Mouse (Mus musculus): ENCODE measurements around the gene Crtap. TPM values are rescaled to one million over a fixed set of nuclear protein-coding genes. Genes with fewer than 3 reads are reported as not detected.
A peak's percentile ranks its signal among the peaks of the same experiment; 100 is the strongest.

Crtap gene
- total and polyA plus RNA-seq, 3 experiments: 17.8 to 27.7 (median 19.2) TPM

GRCm38 (mm10) chr9:114418187-114418586, 27.7 kb upstream of the Crtap start:
- peak; percentile 65 for DNase-seq (ENCODE audit: extremely low read depth)
- no peak overlapping the region for H3K4me3 ChIP-seq (replicated peaks in 1 of 3; ENCODE audit: low read depth in 2 of 3, low read length in 2 of 3, poor library complexity in 1 of 3)

DNA sequence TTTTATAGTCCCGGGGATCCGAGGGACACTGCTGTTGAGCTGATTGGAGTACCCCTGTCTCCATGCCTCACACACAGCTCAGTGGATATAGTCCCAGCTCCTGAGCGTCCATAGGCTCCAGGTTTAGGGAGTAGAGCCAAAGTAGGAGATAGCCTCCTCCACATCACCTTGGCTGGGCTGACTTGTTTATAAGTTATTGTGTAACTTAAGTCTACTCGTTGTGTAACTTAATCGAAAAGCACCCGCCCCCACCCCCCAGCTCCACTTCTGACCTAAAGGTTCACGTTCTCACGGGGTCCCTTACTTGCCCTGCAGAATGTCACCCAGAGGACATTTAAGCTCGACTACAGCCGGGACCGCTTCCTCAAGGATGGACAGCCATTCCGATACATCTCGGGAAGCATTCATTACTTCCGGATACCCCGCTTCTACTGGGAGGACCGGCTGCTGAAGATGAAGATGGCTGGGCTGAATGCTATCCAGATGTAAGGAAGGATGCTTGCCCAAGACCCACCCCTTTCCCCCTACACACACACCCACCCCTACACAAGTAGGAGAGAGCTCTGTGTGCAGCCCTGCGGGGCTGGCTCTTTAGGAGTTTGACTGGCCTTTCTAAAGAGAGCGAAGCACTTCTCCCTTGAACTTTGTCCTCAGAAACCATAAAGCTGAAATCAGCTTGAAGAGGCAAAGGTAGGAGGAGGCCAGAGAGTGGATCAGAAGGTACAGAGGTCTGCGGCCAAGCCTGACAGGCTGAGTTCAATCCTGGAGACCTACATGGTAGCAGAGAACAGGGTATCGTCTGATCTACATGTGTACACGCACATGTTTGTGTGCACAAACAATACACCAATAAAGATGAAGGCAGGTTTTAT, 26.4 kb upstream of the Crtap start:
- no peak for DNase-seq (ENCODE audit: extremely low read depth)
- H3K9ac ChIP-seq (ENCODE audit: insufficient read depth, low read depth): no peak overlapping the region
- H3K4me1 ChIP-seq (ENCODE audit: control insufficient read depth in 1 of 2, insufficient read depth in 2 of 2): no peaks in the 10 kb centered on the region
- in situ Hi-C loops (cut with MboI; ENCODE audit: low pct_ligation_motif_present, low pct_unique_long_range_greater_than_20kb, low sequenced_read_pairs) (loop anchor here (5.0 kb wide), 2 partner anchors 75 to 165 kb away; no protein-coding TSS in a partner anchor), dilution Hi-C loops (cut with MboI; ENCODE audit: extremely low pct_ligation_motif_present, extremely low pct_unique_long_range_greater_than_20kb, low sequenced_read_pairs) (no loop called here)
- peaks cover 2% of the 10 kb centered on the region for H3K9me3 ChIP-seq (replicated peaks; ENCODE audit: low read length)
- no peaks in the 10 kb centered on the region for H3K27me3 ChIP-seq (replicated peaks)
- H3K4me2 ChIP-seq (ENCODE audit: insufficient read depth, low read depth, poor library complexity, severe bottlenecking): no peak overlapping the region
- no peak overlapping the region for H3K27ac ChIP-seq (ENCODE audit: insufficient read depth, low read depth)
- no peak overlapping the region for H3K4me3 ChIP-seq (replicated peaks in 1 of 3; ENCODE audit: low read depth in 2 of 3, low read length in 2 of 3, poor library complexity in 1 of 3)
- H3K79me2 ChIP-seq (replicated peaks; ENCODE audit: control insufficient read depth, extremely low read depth, insufficient read depth, poor library complexity, severe bottlenecking): no peaks in the 10 kb centered on the region
- peaks cover 23 to 68% of the 10 kb centered on the region in 2 experiments for H3K36me3 ChIP-seq (replicated peaks in 1 of 2; ENCODE audit: control insufficient read depth in 1 of 2, insufficient read depth in 1 of 2, low read length in 1 of 2)
- no peak for TF ChIP-seq NRF1 (IDR thresholded peaks at IDR 0.05; ENCODE audit: low read depth, low read length)
- TF ChIP-seq JUN (IDR thresholded peaks at IDR 0.05; ENCODE audit: insufficient read depth, low read depth, low read length): no peak
- no peak for TF ChIP-seq HCFC1 (IDR thresholded peaks at IDR 0.05; ENCODE audit: low read depth, low read length)
- TF ChIP-seq ELF1 (IDR thresholded peaks at IDR 0.05; ENCODE audit: low read depth, low read length): no peak
- TF ChIP-seq GABPA (IDR thresholded peaks at IDR 0.05; ENCODE audit: insufficient replicate concordance, low read depth, low read length): no peak
- no peak for TF ChIP-seq JUND (conservative IDR thresholded peaks at IDR 0.05; ENCODE audit: low read depth, low read length)
- TF ChIP-seq CTCF (conservative IDR thresholded peaks at IDR 0.05 in 1 of 2, IDR thresholded peaks at IDR 0.05 in 1 of 2; ENCODE audit: low read depth in 2 of 2, low read length in 2 of 2): no peak
- TF ChIP-seq ZNF384 (IDR thresholded peaks at IDR 0.05; ENCODE audit: low read depth, low read length): no peak
- no peak for TF ChIP-seq EP300 (IDR thresholded peaks at IDR 0.05; ENCODE audit: low read length)
- TF ChIP-seq CHD2 (IDR thresholded peaks at IDR 0.05; ENCODE audit: low read length): no peak
- no peak for TF ChIP-seq ZKSCAN1 (IDR thresholded peaks at IDR 0.05; ENCODE audit: borderline replicate concordance, low read depth, low read length)
- no peak for TF ChIP-seq UBTF (IDR thresholded peaks at IDR 0.05; ENCODE audit: low read depth, low read length)
- TF ChIP-seq USF2 (conservative IDR thresholded peaks at IDR 0.05; ENCODE audit: low read depth, low read length): no peak
- no peak for TF ChIP-seq ZC3H11A (IDR thresholded peaks at IDR 0.05; ENCODE audit: low read depth, low read length)
- no peak for TF ChIP-seq MYC (IDR thresholded peaks at IDR 0.05; ENCODE audit: low read depth, low read length)

More at GRCm38 (mm10) chr9:114418187-114418586, 27.7 kb upstream of the Crtap start:
- H3K79me2 ChIP-seq (replicated peaks; ENCODE audit: control insufficient read depth, extremely low read depth, insufficient read depth, poor library complexity, severe bottlenecking): no peaks in the 10 kb centered on the region
- TF ChIP-seq MYC (IDR thresholded peaks at IDR 0.05; ENCODE audit: low read depth, low read length) (peak; percentile 97), ELF1 (IDR thresholded peaks at IDR 0.05; ENCODE audit: low read depth, low read length) (no peak), ETS1 (conservative IDR thresholded peaks at IDR 0.05; ENCODE audit: low read depth, low read length) (no peak), IRF4 (IDR thresholded peaks at IDR 0.05; ENCODE audit: low read depth, low read length) (no peak), NELFE (IDR thresholded peaks at IDR 0.05; ENCODE audit: low read depth, low read length) (no peak), TCF12 (IDR thresholded peaks at IDR 0.05; ENCODE audit: low read depth, low read length) (no peak), USF2 (conservative IDR thresholded peaks at IDR 0.05; ENCODE audit: low read depth, low read length) (no peak), RAD21 (IDR thresholded peaks at IDR 0.05; ENCODE audit: low read depth, low read length) (peak; percentile 87), SMC3 (IDR thresholded peaks at IDR 0.05; ENCODE audit: low read depth, low read length) (peak; percentile 88), CTCF (conservative IDR thresholded peaks at IDR 0.05 in 1 of 2, IDR thresholded peaks at IDR 0.05 in 1 of 2; ENCODE audit: low read depth in 2 of 2, low read length in 2 of 2) (peak; percentile 71 to 83), JUN (IDR thresholded peaks at IDR 0.05; ENCODE audit: insufficient read depth, low read depth, low read length) (no peak), ZC3H11A (IDR thresholded peaks at IDR 0.05; ENCODE audit: low read depth, low read length) (peak; percentile 68), ZMIZ1 (IDR thresholded peaks at IDR 0.05; ENCODE audit: low read depth, low read length) (no peak), MAX (IDR thresholded peaks at IDR 0.05; ENCODE audit: low read length) (peak; percentile 57)
- no peaks in the 10 kb centered on the region for H3K27me3 ChIP-seq (replicated peaks)
- no peaks in the 10 kb centered on the region for H3K9me3 ChIP-seq (replicated peaks; ENCODE audit: low read length)
- H3K4me2 ChIP-seq (ENCODE audit: insufficient read depth, low read depth, poor library complexity, severe bottlenecking): no peak overlapping the region
- dilution Hi-C loops (cut with MboI; ENCODE audit: extremely low pct_ligation_motif_present, extremely low pct_unique_long_range_greater_than_20kb, low sequenced_read_pairs) (no loop called here), in situ Hi-C loops (cut with MboI; ENCODE audit: low pct_ligation_motif_present, low pct_unique_long_range_greater_than_20kb, low sequenced_read_pairs) (loop anchor here (5.0 kb wide), 2 partner anchors 74 to 164 kb away; no protein-coding TSS in a partner anchor)
- peaks cover 27 to 61% of the 10 kb centered on the region in 2 experiments for H3K36me3 ChIP-seq (replicated peaks in 1 of 2; ENCODE audit: control insufficient read depth in 1 of 2, insufficient read depth in 1 of 2, low read length in 1 of 2)
- peaks cover 0 to 1% of the 10 kb centered on the region in 2 experiments; a peak in 1 of 4 replicates for H3K4me1 ChIP-seq (ENCODE audit: control insufficient read depth in 1 of 2, insufficient read depth in 2 of 2)
- no peak overlapping the region for H3K9ac ChIP-seq (ENCODE audit: insufficient read depth, low read depth)
- no peak overlapping the region for H3K27ac ChIP-seq (ENCODE audit: insufficient read depth, low read depth)
